Mouse (Mus musculus): Measurements from ENCODE around the gene Gm21560. TPM values are rescaled to one million over a fixed set of nuclear protein-coding genes. Genes with fewer than 3 reads are reported as not detected.
"Not testable (repeated sequence)": the region's sequence is repeated elsewhere in the genome, so short reads cannot be mapped to it uniquely, and the experiment has no call there.

Gm21560 gene
- not detected in 2 replicates for polyA plus RNA-seq (2016; fragmentation: Nextera tagmentation; extraction: Ambion mirVana)

DNA sequence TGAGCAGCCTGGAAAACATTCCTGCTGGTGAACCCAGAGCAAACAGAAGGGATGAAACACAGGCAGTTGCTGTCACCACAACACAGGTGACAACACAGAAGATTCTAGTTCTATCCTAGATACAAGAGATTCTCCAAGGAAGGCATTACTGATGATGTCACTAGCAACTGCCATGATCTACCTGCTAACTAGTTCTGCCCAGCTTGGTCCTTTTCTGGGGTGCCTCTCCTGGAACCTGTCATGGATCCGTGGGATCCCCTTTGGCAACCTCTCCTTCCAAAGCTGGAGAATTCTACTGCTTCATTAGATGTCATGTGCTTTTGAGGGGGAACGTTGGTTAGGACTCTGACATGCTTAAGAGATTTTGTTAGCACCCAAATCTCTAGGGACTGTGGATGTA is at the start of gene Gm21560:
Gm21560 (minus strand) TSS at position 101 of the 400 bp plus-strand sequence.
- 21% methylated on average over 2 of the region's 2 CpGs for WGBS (ENCODE audit: insufficient replicate concordance)
- not testable (repeated sequence) for H3K9ac ChIP-seq

DNA sequence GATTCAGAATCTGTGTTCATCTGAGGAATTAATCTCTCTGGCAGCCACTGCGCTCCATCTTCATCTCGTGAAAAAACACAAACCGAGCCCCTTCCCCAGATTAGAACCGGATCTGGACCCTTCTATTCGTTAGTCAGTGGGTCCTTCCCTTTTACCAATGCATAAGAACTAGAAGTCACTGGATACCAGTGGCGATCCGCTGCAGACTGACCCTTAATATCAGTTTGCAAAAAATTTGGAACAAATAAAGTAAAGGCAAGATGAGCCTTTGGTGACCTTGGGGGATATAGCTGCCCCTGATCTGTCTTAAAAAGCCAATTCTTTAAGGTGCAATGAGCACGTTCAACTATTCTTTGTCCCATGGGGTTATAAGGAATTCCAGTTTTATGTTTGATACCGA is 55.6 kb downstream of the Gm21560 start:
- H3K9me3 ChIP-seq (replicated peaks); H3K27me3 ChIP-seq (replicated peaks): not testable (repeated sequence)
- 74% methylated on average over 4 of the region's 9 CpGs for WGBS (ENCODE audit: insufficient replicate concordance)

More for the DNA sequence above, at the start of gene Gm21560:
- not testable (repeated sequence) for ATAC-seq; H3K36me3 ChIP-seq; H3K27me3 ChIP-seq (replicated peaks); H3K4me3 ChIP-seq; H3K9me3 ChIP-seq (replicated peaks); H3K4me1 ChIP-seq; H3K4me2 ChIP-seq; H3K27ac ChIP-seq

DNA sequence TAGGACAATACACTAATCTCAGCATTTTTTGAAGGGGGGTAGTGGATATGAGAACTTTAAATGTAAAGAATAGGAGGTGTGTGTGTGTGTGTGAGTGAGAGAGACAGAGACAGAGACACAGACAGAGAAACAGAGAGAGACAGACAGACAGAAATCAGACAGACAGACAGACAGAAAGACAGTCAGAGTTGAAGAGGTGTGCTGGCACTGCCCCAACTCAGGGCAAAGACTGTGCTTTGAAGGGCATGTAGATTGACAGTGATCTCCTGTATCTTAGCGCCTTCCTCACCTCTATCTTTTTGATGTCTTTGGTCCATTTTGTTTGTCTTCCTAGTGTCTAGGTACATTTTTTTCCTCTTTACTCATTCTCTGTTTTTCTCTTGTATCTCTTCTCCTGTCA is 58.0 kb downstream of the Gm21560 start:
- not testable (repeated sequence) for H3K27me3 ChIP-seq (replicated peaks); H3K4me2 ChIP-seq; H3K9ac ChIP-seq; H3K4me3 ChIP-seq; H3K4me1 ChIP-seq; H3K27ac ChIP-seq; H3K36me3 ChIP-seq; H3K9me3 ChIP-seq (replicated peaks); ATAC-seq
- 63% methylated on average over 1 of the region's 1 CpGs for WGBS (ENCODE audit: insufficient replicate concordance)

More for the DNA sequence above, 55.6 kb downstream of the Gm21560 start:
- not testable (repeated sequence) for H3K4me3 ChIP-seq, H3K27ac ChIP-seq, H3K4me2 ChIP-seq, ATAC-seq, H3K36me3 ChIP-seq, H3K4me1 ChIP-seq, H3K9ac ChIP-seq

Other genes starting within 250 kb of the Gm21560 start
- gene Gm3453, start 240.2 kb downstream of the Gm21560 start, polyA plus RNA-seq (2016; fragmentation: Nextera tagmentation; extraction: Ambion mirVana) = not detected in 2 replicates
- not detected in 2 replicates for gene Gm6337, start 161.0 kb downstream of the Gm21560 start, polyA plus RNA-seq (2016; fragmentation: Nextera tagmentation; extraction: Ambion mirVana)
- 0.14 TPM in 1 of 2 replicates, not detected in the other for gene Gm8206, start 125.3 kb downstream of the Gm21560 start, polyA plus RNA-seq (2016; fragmentation: Nextera tagmentation; extraction: Ambion mirVana)
- gene Gm3468, start 110.6 kb downstream of the Gm21560 start, polyA plus RNA-seq (2016; fragmentation: Nextera tagmentation; extraction: Ambion mirVana) = 0.06 and 0.30 TPM in 2 replicates
- gene Gm3476, start 93.5 kb downstream of the Gm21560 start, polyA plus RNA-seq (2016; fragmentation: Nextera tagmentation; extraction: Ambion mirVana) = not detected in 2 replicates
- gene Gm3411, start 68.0 kb upstream of the Gm21560 start, polyA plus RNA-seq (2016; fragmentation: Nextera tagmentation; extraction: Ambion mirVana) = 0.06 and 0.13 TPM in 2 replicates
- not detected in 2 replicates for gene Gm21103, start 85.6 kb upstream of the Gm21560 start, polyA plus RNA-seq (2016; fragmentation: Nextera tagmentation; extraction: Ambion mirVana)
- not detected in 2 replicates for gene Gm3618, start 124.4 kb upstream of the Gm21560 start, polyA plus RNA-seq (2016; fragmentation: Nextera tagmentation; extraction: Ambion mirVana)
- gene Gm16440, start 171.0 kb upstream of the Gm21560 start, polyA plus RNA-seq (2016; fragmentation: Nextera tagmentation; extraction: Ambion mirVana) = not detected in 2 replicates
- gene Gm3591, start 193.2 kb upstream of the Gm21560 start, polyA plus RNA-seq (2016; fragmentation: Nextera tagmentation; extraction: Ambion mirVana) = 0.07 TPM in 1 of 2 replicates, not detected in the other
- not detected in 2 replicates for gene Gm3594, start 225.3 kb upstream of the Gm21560 start, polyA plus RNA-seq (2016; fragmentation: Nextera tagmentation; extraction: Ambion mirVana)

Data from liver, embryonic 12.5 days (tissue).